Mouse (Mus musculus) layer of hippocampus, adult 11-12 months (tissue): ENCODE measurements around the gene St3gal5.

ENCODE experiments used
- DNase-seq: peaks from one replicate; pipeline ENCODE4 v3.0.0; 2022; ENCODE audit warnings: low spot score

St3gal5 gene

DNA sequence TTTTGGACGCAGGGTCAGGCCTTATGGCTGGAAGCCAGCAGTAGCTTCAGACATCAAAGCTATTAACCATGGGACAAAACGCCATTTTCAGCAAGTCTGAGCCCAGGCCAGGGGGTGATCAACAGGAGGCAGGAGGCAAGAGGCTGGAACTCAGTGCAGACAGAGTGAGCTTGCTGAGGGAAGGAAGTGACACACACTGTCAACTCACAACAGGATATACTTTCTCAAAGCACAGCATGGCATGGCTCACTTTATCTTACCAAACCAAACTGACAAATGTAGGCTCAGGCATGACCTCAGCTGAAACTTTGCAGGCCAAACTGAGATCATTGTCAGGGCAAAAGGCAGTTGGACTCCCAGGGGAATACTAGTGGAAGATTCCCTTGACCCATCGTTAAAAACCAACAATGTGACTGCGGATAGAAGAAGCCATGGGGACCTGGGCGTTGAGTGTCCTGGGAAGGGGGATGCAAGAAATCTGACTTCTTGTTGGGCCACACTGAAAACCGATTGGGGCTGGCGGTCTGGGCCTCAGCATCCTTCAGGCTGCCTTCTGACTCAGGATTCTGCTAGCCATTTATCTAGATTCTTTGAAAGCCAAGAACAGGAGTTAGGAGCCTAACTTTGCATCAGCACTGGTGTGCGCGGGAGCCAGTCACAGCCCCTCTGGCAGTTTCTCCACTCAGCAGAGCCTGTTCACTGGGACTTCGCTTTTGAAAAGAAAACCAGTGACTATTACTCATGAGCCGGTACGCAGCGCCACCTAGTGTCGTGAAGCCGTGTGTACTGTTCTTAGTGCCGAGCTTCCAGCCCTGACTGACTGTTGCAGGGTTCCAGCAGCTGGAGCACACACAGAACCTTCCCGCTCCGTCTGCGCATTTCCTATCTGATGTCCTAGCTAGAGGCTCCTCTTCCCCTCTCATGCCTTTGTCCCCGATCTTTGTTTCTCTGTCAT is 67.2 kb downstream of the St3gal5 start:
- DNase-seq, result peak; percentile 91

DNA sequence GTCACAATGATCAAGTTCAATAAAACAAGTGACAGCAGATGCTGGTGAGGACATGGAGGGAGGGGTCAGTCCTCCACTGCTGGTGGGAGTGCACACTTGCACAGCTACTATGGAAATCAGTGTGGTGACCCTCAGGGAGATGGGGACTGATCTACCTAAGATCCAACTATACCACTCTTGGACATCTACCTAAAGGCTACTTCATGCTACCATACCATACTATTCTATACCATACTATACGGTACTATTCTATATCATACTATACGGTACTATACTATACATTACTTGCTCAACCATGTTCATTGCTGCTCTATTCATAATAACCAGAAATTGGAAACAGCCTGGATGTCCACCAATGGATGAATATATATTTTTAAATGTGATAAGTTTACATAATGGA is 68.5 kb downstream of the St3gal5 start:
- no peak for DNase-seq

DNA sequence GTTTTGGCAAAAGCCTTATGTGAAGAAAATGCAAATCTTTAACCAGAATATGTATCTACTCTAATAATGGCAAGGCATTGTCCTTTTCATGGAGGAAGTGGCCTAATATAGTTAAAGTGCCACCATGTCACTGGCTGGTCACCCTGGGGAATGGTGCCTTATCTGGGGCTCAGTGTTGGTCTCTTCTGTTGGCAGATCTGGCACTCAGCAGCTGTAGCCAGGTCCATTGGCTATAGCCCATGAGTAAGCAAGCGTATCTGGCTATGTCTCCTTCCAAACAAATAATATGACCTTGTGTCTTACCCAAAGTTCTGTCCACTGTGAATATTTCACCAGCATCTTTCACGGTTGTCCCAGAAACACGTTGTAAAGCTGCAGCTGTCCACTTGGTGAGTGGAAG is 74.0 kb downstream of the St3gal5 start:
- no peak for DNase-seq

- no peak for DNase-seq
Observed at GRCm38 (mm10) chr6:72173350-72173749, 76.0 kb downstream of the St3gal5 start.

GRCm38 (mm10) chr6:72175419-72175818 is 78.0 kb downstream of the St3gal5 start:
- no peak for DNase-seq

GRCm38 (mm10) chr6:72176004-72176403 is 78.6 kb downstream of the St3gal5 start:
- no peak for DNase-seq

- no peak for DNase-seq
Observed at GRCm38 (mm10) chr6:72177417-72177816, 80.0 kb downstream of the St3gal5 start.

- DNase-seq, result no peak
Observed at GRCm38 (mm10) chr6:72179006-72179405, 81.6 kb downstream of the St3gal5 start.

DNA sequence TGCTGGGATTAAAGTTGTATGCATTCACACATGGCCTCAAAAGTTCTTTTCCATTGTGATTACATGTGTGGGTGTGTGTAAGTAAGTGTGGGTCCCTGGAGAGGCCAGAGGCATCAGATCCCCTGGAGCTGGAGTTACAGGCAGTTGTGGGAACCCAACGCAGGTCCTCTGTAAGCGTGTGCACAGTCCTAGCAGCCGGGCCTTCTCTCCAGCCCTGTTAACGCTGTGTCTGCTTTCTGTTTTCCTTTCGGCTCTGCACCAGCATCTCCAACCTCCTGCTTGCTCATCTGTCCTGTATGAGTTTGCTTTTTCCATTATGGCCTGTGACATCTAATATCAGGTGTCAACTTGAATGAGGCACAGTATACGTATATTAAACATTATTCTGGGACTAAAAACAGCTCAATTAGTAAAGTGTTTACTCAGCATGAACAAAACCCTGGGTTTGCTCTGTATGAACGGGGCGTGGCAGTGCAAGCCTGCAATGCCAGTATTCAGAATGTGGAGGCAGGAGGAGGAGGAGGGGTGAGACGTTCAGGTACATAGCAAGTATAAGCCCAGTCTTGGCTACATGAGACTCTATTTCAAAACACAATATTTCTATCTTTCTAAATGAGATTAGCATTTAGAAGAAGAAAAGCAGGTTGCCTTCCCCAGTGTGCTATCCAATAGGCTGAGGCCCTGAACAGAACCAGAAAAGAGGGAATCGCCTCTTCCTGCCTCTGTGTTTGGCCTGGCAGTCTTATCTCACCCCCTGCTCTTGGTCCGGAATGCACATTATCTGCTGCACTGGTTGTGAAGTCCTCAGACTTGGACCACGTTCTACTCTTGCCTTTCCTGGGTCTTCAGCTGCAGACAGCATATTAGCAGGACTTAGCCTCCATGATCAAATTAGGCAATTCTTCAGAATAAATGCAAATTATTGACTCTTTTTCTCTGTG is 82.4 kb downstream of the St3gal5 start:
- DNase-seq, result no peak

DNA sequence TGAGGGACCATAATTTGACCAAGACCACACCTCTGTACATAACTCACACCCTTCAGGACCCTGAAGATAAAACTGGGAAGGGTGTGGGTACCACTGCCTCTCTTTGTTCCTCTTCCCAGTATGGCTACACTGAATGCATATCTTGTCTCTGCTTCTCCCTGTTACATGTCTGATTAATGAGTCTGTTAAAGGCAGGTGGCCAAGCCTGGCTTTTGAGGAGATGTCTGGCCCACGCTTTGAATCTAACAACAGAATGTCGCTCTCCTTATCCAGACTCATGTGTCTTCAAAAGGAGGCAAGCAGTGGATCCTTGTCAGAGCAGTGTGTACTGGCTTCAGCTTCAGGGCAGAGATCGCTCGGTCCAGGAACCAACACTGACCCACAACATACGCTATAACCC is 87.2 kb downstream of the St3gal5 start:
- DNase-seq, result peak; percentile 18

DNA sequence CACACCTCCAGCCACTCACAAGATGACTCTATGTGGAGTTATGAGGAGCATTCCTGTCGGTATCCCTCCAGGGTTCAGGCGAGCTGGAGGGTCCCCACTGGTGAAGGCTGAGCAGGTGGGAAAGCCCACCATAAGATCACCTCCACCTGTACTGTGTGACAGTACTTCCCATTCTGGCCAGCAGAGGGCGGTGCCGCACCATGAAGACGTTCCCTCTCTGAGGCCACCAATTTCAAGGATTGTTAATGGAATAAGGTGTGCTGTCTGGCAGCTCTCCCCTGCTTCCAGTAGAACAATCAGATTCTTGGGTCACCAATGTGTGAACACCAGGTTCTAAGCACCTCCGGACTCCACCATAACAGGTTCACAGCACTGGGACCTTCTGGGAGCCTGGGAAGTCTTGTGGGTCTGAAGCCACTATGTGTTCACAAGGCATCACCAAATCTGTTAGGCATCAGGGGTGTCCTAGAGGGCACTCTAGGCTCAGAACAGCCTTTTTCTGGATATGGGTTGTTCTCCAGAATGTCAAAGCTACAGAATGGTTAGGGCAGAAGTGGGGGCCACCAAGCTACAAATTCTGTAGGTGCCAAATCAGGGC is 88.6 kb downstream of the St3gal5 start:
- peak; percentile 82 for DNase-seq

DNA sequence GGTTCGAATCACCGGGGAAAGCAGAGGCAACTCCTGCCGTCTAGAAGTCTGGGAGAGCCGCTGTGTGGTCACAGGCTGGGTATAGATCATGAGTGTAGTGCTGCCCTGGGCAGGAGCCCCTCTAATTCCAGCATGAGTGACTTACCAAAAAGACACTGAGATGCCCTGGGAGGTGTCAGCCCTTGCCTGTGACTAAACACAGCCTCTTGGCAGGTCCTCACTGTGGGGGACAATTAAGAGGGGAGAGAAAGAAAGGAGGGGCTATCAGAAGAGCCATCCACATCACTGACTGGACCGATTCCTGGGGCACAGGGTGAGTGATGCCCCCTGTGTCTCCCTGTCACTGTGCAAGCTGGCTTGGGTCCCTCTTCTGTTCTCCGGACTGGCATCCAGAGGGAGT is 89.4 kb downstream of the St3gal5 start:
- DNase-seq, result no peak

- DNase-seq, result no peak
Observed at GRCm38 (mm10) chr6:72189061-72189863, 91.9 kb downstream of the St3gal5 start.

DNA sequence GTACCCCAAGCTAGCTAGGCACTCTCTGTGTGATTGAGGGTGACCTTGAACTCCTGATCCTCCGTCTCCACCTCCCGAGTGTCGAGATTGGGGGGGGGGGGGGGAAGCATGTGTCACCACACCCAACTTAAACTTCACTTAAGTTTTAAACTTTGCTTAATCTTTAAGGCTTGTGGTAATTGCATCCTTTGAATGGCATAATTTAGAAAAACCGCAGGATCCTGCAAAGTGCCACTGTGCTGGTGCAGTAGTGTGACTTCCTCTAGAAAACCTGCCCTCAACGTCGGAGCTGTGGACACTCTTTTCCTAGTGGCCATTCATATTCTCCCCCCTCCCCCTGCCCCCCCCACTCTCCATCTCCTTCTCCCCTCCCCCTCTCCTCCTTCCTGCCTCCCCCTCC is 92.7 kb downstream of the St3gal5 start:
- DNase-seq, result no peak

DNA sequence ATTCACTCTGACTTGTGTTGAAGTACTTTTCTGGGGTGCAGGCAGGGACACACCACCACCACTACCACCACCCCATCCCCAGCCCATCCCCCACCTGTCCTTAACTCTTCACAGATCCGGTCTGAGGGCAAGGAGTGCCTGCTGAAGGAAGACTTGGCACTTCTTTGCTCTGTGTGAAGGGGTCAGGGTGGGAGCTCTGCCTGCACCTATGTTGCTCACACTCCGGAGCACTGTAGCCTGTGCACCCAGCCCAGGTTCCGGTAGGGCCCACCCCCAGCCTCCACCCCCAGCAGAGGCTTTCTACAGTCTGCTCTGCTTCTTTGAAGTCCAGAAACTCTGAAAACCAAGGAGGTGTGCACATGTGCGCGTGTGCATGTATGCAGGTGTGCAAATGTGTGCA is 93.2 kb downstream of the St3gal5 start:
- no peak for DNase-seq

DNA sequence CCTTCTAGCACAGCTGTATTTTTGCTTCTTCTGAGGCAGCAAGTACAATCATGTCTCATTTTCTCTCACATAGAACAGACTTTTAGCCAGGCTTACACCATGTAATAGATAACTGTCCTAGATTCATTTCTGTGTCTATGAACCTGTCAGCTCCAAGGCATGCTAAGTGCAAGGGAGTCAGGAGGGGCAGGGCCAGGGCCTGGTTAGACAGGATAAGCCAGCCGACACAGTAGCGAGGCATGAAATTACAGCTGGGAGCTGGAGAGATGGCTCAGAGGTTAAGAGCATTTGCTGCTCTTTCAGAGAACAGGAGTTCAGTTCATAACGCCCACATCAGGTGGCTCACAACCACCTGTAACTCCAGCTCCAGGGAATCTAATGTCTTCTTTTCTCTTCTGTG is 99.3 kb downstream of the St3gal5 start:
- DNase-seq, result no peak

- DNase-seq, result no peak
Observed at GRCm38 (mm10) chr6:72197515-72197914, 100.1 kb downstream of the St3gal5 start.

GRCm38 (mm10) chr6:72200595-72201256 is 103.3 kb downstream of the St3gal5 start:
- DNase-seq, result no peak

DNA sequence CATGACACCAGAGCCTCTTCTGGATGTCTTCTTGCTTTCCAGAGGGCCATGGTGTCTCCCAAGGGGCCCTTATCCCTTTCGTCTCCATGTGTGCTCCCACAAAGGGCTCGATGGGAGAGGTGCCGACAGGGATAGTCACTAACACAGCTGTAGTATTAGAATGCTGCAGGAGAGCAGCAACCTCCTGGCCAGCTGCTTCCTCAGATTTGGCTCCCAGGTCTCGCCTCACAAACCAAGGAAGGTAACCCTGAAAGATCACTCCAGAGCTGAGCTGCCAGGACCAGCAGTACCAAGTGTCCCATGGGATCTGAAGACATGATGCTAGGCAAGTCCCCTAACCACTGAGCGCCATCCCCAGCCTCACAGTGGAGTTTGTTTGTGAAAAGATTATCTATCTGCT is 105.3 kb downstream of the St3gal5 start:
- no peak for DNase-seq

GRCm38 (mm10) chr6:72203279-72203678 is 105.9 kb downstream of the St3gal5 start:
- DNase-seq, result no peak
